Mouse (Mus musculus) heart, postnatal 36 days (tissue): ENCODE measurements around the gene Olfr898. TPM values are rescaled to one million over a fixed set of nuclear protein-coding genes. Genes with fewer than 3 reads are reported as not detected.

Experiments used
- DNase-seq, 2 experiments: peaks; one replicate each; pipeline ENCODE4 v3.0.0; 2021 to 2022
- intact Hi-C: fragments of 180-260 bp; cut with DNase I; formaldehyde crosslinking; loops from one replicate; pipeline ENCODE4 v1.15.1; 2025
- total RNA-seq, 2 experiments: library from RNA; stranded (reverse); gene quantifications; 2 replicates each; pipeline ENCODE4 v1.2.3; 2021

Gene Olfr898
- total RNA-seq, result not detected

GRCm38 (mm10) chr9:38348111-38348510 is at the start of gene Olfr898:
Gene Olfr898, plus strand, starts transcription at chr9:38348411.
- intact Hi-C loops, result no loop called here
- no peak for DNase-seq

GRCm38 (mm10) chr9:38328760-38329159 is 19.5 kb upstream of the Olfr898 start, which contains the start of gene Olfr25:
Gene Olfr25, plus strand, starts transcription at chr9:38329060.
- intact Hi-C loops, result no loop called here
- no peak for DNase-seq

- intact Hi-C loops, result no loop called here
- no peak for DNase-seq
These were observed 18.4 kb downstream of the Olfr898 start, which contains the start of gene Olfr250 for GRCm38 (mm10) chr9:38366596-38366995. Gene Olfr250, plus strand, starts transcription at chr9:38366896.

GRCm38 (mm10) chr9:38376786-38377185 is 28.6 kb downstream of the Olfr898 start, which contains the start of gene Olfr251:
Gene Olfr251, plus strand, starts transcription at chr9:38377086.
- DNase-seq, result no peak
- intact Hi-C loops, result no loop called here

- no peak for DNase-seq
- intact Hi-C loops, result no loop called here
These were observed 53.2 kb downstream of the Olfr898 start, which contains the start of gene Olfr147 for GRCm38 (mm10) chr9:38401398-38401797. Gene Olfr147, plus strand, starts transcription at chr9:38401698.

Other genes with a start within 250 kb of the Olfr898 start
- gene Olfr888, start 240.3 kb upstream of the Olfr898 start, total RNA-seq, result not detected
- gene Olfr889, start 233.2 kb upstream of the Olfr898 start, total RNA-seq, result not detected
- gene Olfr890, start 205.9 kb upstream of the Olfr898 start, total RNA-seq, result not detected
- gene Olfr891, start 167.6 kb upstream of the Olfr898 start, total RNA-seq, result not detected
- not detected for gene Olfr893, start 140.0 kb upstream of the Olfr898 start, total RNA-seq
- gene Olfr894, start 130.4 kb upstream of the Olfr898 start, total RNA-seq, result not detected
- gene Olfr143, start 95.6 kb upstream of the Olfr898 start, total RNA-seq, result not detected
- not detected for gene Olfr895, start 80.6 kb upstream of the Olfr898 start, total RNA-seq
- not detected for gene Olfr896-ps1, start 57.3 kb upstream of the Olfr898 start, total RNA-seq
- gene Olfr25, start 19.4 kb upstream of the Olfr898 start, total RNA-seq, result not detected
- not detected for gene Olfr250, start 18.5 kb downstream of the Olfr898 start, total RNA-seq
- not detected for gene Olfr251, start 28.7 kb downstream of the Olfr898 start, total RNA-seq
- gene Olfr147, start 53.3 kb downstream of the Olfr898 start, total RNA-seq, result not detected
- gene Olfr901, start 81.0 kb downstream of the Olfr898 start, total RNA-seq, result not detected
- gene Olfr902, start 99.2 kb downstream of the Olfr898 start, total RNA-seq, result not detected
- not detected for gene Olfr904, start 114.7 kb downstream of the Olfr898 start, total RNA-seq
- not detected for gene Olfr905, start 122.7 kb downstream of the Olfr898 start, total RNA-seq
- gene Olfr906, start 138.7 kb downstream of the Olfr898 start, total RNA-seq, result not detected
- not detected for gene Olfr907, start 147.4 kb downstream of the Olfr898 start, total RNA-seq
- not detected for gene Olfr911-ps1, start 173.2 kb downstream of the Olfr898 start, total RNA-seq
- not detected for gene Olfr910, start 189.4 kb downstream of the Olfr898 start, total RNA-seq
- not detected for gene Olfr912, start 231.8 kb downstream of the Olfr898 start, total RNA-seq
- gene Olfr913, start 244.3 kb downstream of the Olfr898 start, total RNA-seq, result not detected